Mouse (Mus musculus) urinary bladder, adult 18-20 months (tissue): ENCODE measurements around the gene Fpr-rs6.

Experiments used
- DNase-seq, 2 experiments: peaks; one replicate each; pipeline ENCODE4 v3.0.0; 2022; ENCODE audit warnings: low spot score in 2 of 2, mixed read lengths in 2 of 2

Fpr-rs6 gene

GRCm38 (mm10) chr17:20182997-20183396 is at the start of gene Fpr-rs6:
Fpr-rs6 (minus strand) TSS chr17:20183097.
- DNase-seq, result no peak
